Mouse (Mus musculus) right cerebral cortex, adult 18-20 months (tissue): ENCODE measurements at regions not wholly inside any gene's neighbourhood (a gene's known extent, or its start where the extent isn't known, plus 50 kb on each side); places are given as distances from the start of the nearest gene placed in this dataset.

Experiments
- DNase-seq: peaks from one replicate; pipeline ENCODE4 v3.0.0; 2022; ENCODE audit warnings: mixed read lengths

DNA sequence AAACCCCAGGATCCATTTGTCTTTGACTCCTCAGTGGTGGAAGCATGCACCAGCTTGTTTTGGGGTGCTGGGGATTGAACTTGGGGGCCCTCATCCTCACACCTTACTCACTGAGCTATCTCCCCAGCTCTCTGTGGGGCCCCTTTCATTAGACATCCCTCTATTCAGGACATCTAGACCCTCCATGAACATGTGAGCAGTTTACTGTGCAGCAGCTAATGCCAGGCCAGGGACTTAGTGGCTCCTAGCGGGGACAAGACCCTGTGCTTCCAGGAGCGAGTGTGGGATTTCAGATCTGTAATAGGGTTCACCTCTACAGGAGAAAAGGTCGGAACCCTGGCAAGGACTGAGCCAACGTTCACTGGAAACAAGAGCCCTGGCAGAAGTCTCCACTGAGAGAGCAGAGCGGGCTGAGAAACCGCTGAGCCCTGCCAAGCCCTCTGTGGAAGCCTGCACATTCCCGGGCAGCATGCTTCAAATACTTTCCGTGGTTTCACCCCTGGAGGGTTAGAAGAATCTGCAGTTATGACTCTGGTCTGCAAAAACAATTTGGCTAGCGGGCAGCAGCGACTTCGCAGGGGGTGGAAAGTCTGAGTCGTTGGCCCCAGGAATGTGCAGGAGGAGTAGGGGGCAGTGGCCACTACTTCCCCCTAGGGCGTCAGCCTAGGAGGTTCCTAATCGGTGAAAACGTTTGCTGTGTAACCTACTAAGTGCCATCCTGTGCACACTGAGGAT is 125.6 kb downstream of the Smad6 start:
- no peak for DNase-seq

- DNase-seq, result no peak
Observed at GRCm38 (mm10) chr9:63892235-63892971, 129.5 kb downstream of the Smad6 start.

GRCm38 (mm10) chr9:63890717-63891116 is 131.1 kb downstream of the Smad6 start:
- DNase-seq, result no peak

GRCm38 (mm10) chr9:63889570-63889969 is 131.8 kb upstream of the Smad3 start:
- no peak for DNase-seq

DNA sequence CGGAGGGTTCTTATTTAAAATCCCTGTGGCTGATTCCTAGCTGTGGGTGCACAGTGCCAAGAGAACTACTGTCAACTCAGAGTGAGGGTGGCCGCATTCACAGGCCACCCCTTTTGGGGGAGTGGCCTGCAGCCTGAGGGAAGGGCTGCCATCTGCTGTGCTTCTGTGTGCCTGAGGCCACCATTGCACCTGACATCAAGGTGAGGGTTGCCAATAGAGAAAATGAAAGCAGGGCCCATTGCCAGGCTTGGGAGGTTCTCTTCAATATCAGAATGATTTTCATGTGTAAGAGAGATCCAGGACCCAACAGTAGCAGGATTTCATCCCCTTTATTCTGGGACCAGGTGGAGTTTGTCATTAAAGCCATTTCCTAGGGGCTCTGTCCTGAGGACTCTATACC is 127.2 kb upstream of the Smad3 start:
- no peak for DNase-seq

DNA sequence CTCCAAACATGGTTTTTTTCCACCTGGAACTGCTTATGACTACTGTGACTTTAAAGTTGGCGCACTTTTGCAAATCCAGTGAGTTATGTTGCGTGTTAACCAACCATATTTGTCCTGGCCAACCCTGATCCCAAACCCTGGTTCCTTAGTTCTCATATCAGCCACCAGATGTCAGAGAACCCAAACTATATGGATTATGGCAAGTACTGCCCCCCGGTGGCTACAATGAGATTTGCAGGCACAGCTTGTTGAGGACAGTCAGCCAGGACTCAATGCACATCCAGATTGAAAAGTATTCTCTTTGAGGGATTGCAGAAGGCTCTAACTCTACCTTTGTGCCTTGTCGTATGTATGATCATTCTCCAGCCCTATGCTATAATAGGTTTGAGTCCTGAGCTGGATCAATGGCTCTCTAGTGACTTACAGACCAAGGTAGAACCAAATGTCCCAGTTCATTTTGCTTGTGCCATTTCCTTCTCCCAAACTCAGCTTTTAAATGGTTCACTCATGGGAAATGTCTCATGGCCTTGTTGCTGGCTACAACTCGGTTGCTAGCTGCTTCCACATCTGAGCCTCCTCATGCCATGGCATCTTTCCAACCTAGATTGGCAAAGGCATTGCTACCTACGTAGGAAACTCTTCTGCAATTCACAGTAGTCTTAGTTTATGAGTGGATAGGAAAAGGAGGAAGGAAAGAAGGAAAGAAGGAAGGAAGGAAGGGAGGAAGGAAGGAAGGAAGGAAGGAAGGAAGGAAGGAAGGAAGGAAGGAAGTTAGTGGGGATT is 126.1 kb upstream of the Smad3 start:
- no peak for DNase-seq

DNA sequence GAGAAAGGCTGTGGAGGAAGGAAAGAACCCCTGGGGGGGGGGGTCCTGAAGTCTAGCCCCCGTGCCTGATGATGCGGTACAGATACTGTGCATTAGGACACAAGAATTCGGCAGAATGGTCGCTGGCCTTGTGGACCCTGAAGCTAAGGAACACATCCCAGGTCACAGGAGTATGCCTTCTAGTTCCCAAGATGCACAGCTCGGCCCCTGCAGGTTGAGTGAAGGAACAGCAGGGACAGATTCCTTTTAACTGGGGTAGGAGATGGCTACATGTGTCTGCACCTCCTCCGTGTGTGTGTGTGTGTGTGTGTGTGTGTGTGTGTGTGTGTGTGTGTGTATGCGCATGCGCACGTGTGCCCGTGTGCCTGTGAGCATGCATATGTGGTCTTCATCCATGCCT is 123.9 kb upstream of the Smad3 start:
- no peak for DNase-seq

DNA sequence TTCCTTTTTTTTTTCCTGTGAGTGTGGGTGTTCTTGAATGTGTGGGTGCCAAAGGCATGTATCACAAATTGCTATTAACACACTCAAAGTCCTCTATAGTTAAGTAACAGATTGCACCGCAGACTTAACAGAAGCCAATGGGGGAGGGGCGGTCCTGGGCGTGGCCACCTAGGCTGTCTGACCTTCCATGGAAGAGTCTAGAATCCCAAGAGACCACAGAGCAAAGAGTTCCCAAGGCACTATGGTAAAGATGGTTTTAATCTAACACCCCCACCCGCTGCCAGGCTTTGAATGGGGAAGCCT is 123.4 kb upstream of the Smad3 start:
- no peak for DNase-seq

GRCm38 (mm10) chr9:63880487-63881260 is 122.9 kb upstream of the Smad3 start:
- no peak for DNase-seq

GRCm38 (mm10) chr9:63879710-63880428 is 122.1 kb upstream of the Smad3 start:
- DNase-seq, result no peak

- no peak for DNase-seq
Observed at GRCm38 (mm10) chr9:63877864-63878263, 120.1 kb upstream of the Smad3 start.

DNA sequence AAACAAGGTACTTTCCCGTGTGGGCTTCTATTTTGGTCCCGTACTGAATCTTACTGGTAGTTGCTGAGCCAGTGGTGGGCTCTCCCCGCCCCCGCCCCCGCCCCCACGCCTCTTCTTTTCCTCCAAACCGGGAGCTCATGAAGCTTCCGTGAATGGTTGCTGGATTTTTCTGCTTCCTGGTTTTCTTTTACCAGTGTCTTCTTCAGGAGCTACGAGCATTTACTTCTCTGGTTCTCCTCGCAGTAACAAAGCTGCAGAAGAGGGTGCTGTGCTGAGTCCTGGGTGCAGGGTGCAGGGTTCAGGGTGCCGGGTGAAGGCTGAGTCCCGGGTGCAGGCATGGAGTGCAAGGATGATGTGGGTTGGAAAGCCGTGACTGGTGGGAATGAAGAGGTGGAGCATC is 119.1 kb upstream of the Smad3 start:
- DNase-seq, result no peak

DNA sequence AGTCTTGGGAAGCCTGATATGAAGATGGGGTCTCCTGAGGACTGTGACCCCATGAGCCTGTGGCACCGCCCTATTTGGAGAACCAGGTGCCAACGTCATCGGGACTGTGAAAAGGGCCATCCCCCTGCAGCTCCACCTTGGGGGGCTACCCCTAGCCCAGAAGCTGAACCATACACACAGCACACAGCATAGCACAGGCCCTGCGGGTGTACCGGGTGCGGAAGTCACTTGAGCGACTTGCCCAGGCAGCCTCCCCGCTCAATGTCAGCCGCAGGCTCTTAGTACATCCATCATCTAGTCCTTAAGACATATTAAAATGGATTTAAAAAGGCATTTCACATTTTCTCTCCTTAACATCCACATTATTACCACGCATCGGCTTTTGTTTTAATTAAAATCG is 118.2 kb upstream of the Smad3 start:
- DNase-seq, result no peak

DNA sequence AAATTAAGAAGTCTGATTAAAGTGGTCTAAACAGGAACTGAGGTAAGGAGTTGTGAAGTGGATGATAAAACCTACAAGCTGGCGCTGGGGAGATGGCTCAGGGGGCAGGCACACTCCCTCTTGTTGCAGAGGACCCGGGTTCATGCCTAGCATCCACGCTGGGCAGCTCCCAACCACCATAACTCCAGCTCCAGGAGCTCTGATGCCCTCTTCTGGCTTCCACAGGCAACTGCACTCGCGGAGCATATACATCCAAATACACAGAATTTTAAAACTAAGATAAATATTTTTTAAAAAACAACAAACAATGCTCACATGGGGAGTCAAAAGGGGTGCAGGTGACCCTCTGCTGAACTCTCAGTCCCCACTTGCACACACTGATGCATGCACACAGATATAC is 117.4 kb upstream of the Smad3 start:
- no peak for DNase-seq

- DNase-seq, result no peak
Observed at GRCm38 (mm10) chr9:63864350-63864749, 106.6 kb upstream of the Smad3 start.

- no peak for DNase-seq
Observed at GRCm38 (mm10) chr9:63863328-63863727, 105.5 kb upstream of the Smad3 start.

GRCm38 (mm10) chr9:63862427-63862826 is 104.6 kb upstream of the Smad3 start:
- peak; percentile 17 for DNase-seq

- DNase-seq, result no peak
Observed at GRCm38 (mm10) chr9:63861418-63861817, 103.6 kb upstream of the Smad3 start.

DNA sequence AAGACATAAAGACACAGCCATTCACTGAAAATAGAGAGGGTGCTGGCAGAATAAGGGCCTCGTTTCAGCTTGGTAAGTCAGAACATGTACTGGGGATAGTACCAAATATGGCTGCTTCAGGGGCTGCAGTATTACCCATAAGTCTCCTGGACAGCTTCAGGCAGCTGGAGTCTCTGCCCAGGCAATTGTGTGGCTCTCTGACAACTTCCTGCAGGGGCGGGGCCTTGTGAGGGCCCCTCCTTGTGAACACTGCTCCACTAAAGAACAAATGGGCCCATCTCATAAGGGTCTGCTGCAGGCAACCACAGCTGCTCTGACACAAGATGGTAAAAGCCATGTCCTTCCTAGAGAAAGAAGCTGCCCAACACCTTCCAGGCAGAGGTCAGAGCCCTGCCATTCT is 102.4 kb upstream of the Smad3 start:
- no peak for DNase-seq

DNA sequence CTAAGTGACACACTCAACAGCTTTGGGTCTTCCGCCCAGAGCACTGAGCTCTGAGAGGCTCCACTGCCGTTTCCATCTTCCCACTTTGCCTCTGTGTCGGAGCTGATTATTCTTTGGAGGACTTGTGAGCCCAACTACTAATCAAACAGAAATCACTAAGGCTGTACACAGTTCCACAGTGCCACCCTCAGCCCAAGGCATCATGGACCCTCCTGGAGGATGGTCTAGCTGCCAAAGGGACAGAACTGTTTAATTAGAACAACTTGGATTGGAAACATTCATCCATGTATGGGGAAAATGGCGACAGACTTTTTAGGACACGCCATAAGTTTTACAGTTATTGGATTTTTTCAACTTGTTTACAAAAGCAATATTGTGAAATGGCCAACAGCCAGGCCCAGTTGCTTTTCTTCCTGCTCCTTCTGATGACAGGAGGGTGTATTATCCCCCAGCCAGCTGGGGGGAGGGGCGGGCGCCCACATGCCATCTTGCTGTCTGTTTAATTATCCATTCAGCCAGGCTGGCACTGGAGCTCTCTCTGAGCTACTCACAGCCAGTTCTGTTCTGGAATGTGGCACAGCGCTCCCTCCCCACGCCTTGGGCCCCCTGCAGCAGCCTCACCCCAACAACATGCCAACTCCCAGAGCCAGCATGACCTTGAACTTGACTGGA is 98.4 kb upstream of the Smad3 start:
- DNase-seq, result peak; percentile 63

DNA sequence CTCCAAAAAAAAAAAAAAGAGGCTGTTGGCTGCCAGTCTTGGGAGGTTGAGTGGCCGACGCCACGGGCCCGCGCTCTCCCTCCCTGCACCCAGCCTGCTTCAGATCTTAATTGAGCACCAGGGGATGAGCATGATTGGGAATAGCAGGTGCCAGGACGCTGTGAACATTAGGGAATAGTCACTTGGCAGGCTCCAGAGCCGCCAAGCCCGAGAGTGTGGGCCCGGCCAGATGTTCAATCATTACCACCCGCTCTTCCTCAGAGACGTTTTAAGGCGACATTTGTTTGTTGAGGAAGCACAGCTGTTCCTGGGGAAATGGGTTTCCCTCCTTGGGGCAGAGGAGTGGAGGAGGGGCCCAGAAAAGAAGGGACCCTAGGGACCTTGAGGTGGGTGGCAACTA is 94.0 kb upstream of the Smad3 start:
- DNase-seq, result peak; percentile 28

DNA sequence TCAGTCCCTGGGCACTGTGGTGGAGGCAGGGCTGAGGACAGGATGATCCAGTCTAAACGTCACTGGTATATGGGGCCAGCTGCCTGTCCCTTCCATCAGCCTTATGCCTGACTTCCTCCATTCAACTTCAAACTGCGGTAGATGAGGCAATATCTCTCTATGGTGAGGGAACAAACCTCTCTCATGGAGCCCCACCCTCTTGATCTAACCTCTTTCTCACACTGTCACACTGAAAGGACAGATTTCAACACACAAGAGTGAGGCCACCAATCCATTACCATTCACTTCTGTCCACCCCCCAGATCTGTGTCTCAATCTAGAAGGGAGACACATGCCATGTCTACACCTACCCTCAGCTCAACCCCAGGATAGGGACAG is 92.5 kb upstream of the Smad3 start:
- no peak for DNase-seq
